Mouse (Mus musculus) lung, adult 2 months (tissue): ENCODE data around the gene Slc39a3. TPM values are rescaled to one million over a fixed set of nuclear protein-coding genes. Genes with fewer than 3 reads are reported as not detected.
"Not testable (repeated sequence)": the region's sequence is repeated elsewhere in the genome, so short reads cannot be mapped to it uniquely, and the experiment has no call there.

Experiments used
- DNase-seq: peaks from one replicate; pipeline ENCODE4 v3.0.0; 2022
- H3K4me1 ChIP-seq: fragments of 200-500 bp; 2 replicates; pipeline ENCODE4 v1.6.1; 2011; ENCODE audit warnings: low read length; ENCODE audit not compliant: control insufficient read depth, insufficient read depth
- H3K4me3 ChIP-seq: fragments of 200-500 bp; replicated peaks from 2 replicates; pipeline ENCODE3; 2011; ENCODE audit warnings: low read depth, mild to moderate bottlenecking, control low read depth, low read length; ENCODE audit errors: extremely low read depth
- CTCF ChIP-seq: fragments of 200-500 bp; IDR thresholded peaks from 2 replicates; pipeline ENCODE4 v1.5.1; 2011; ENCODE audit warnings: mild to moderate bottlenecking, low read length, control low read depth; ENCODE audit not compliant: insufficient read depth
- POLR2A ChIP-seq: fragments of 200-500 bp; IDR thresholded peaks from 2 replicates; pipeline ENCODE4 v1.6.1; 2011; ENCODE audit warnings: low read depth, mild to moderate bottlenecking, control low read depth, low read length, borderline replicate concordance; ENCODE audit errors: extremely low read depth
- WGBS: fragments of 180-500 bp; shearing (Covaris S2); methylation state at CpG from one replicate; pipeline ENCODE4 v1.1.7; 2018; 5-methylcytosine and 5-hydroxymethylcytosine counted together
- polyA plus RNA-seq: library from polyadenylated mRNA; depleted of rRNA; stranded (reverse); fragments of >200 nt; gene quantifications from 2 replicates; pipeline ENCODE4 v1.2.3, GENCODE M21; 2012

The Slc39a3 gene
- polyA plus RNA-seq, 1 experiment: 44.2 TPM

DNA sequence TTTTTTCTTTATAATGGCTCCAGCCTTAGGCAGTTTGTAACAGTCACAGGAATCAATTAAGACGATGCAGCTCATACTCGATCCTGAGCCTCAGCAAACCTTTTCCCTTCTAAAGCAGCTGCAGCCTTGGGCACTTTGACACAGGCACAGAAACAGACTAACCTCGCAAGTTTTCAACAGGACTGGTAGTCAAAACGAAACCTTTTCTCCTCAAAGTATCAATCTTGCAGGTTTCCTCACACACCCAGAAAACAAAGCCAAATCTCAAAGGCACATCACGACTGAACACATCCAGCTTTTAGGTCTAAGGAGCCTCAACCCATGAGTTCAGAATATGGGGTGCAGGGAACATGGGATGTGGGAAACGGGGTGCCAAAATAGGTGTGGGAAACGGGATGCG, 39.9 kb downstream of the Slc39a3 start:
- no peak overlapping the region for H3K4me3 ChIP-seq
- DNase-seq: no peak
- TF ChIP-seq CTCF (no peak), POLR2A (no peak)
- 80% methylated on average over 8 of the region's 8 CpGs for WGBS
- H3K4me1 ChIP-seq: no peaks in the 10 kb centered on the region

GRCm38 (mm10) chr10:80996501-80996900, 40.7 kb downstream of the Slc39a3 start:
- 93% methylated on average over 8 of the region's 8 CpGs for WGBS
- no peak for TF ChIP-seq POLR2A
- TF ChIP-seq CTCF: no peak
- no peak overlapping the region for H3K4me3 ChIP-seq
- no peak for DNase-seq
- no peaks in the 10 kb centered on the region for H3K4me1 ChIP-seq

GRCm38 (mm10) chr10:80995091-80995632, 42.1 kb downstream of the Slc39a3 start:
- DNase-seq: peak; percentile 83
- Histone ChIP-seq H3K4me3 (no peak overlapping the region), H3K4me1 (no peaks in the 10 kb centered on the region)
- TF ChIP-seq POLR2A: no peak
- TF ChIP-seq CTCF: peak; percentile 99
- 9% methylated on average over 21 of the region's 21 CpGs for WGBS

DNA sequence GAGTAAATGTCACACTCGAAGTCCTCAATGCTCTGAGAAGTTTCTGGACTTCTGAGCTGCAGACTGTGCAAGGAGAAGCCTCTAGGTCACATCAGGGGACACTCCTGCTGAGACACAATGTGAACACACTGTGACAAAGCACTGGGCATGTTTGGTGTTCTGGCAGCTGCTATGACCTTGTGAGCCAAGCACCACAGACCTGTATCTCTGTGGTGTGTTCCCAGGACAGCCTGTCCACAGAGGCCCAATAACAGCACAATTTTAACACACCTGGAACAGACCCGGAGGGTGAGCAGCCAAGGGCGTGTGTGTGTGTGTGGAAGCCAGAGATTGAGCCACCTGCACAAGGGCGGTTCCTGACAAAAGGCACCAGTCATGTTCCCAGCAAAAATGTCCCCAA, 42.6 kb downstream of the Slc39a3 start:
- no peak for DNase-seq
- H3K4me1 ChIP-seq: no peaks in the 10 kb centered on the region
- WGBS: 53% methylated on average over 4 of the region's 4 CpGs
- no peak overlapping the region for H3K4me3 ChIP-seq
- TF ChIP-seq CTCF: no peak
- TF ChIP-seq POLR2A: no peak

DNA sequence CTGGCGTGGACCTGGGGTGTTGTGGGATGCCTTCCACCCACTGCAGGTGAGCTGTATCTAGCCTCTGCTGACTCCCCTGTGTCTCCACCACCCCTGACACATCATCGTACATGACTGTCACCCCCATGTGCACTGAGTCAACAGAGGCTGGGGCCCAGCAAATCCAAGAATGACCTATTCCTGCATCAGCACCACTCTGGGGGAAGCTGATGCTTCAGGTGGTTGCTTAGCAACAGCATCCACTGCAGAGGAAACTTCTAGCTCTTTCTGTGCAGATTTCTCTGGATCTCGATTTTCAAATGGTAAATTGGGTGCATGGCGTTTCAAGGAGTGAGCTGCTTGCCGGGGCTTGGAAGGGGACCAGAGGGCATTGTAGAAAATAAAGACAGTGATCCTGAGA, 44.0 kb downstream of the Slc39a3 start:
- no peak overlapping the region for H3K4me3 ChIP-seq
- no peak for DNase-seq
- TF ChIP-seq CTCF (no peak), POLR2A (no peak)
- H3K4me1 ChIP-seq: no peaks in the 10 kb centered on the region
- 69% methylated on average over 5 of the region's 5 CpGs for whole genome bisulfite sequencing

DNA sequence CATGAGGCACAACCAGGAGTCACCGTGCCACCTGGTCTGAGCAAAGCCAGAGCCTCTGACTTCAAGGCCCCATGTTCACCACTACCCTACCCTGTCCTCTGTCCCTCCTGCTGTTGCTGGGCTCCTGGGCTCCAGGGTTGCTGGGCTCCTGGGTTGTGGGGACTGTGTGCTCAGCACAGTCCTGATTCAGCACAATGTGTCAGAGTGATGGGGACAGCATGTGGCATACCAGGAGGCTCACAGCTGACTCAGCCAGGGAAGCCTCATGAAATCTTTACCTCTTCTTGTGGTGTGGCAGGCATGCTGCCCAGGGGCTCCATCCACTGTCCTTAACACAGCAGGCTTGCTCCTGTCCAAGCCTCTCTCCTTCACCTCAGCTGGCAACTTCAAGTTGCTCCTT, 45.3 kb downstream of the Slc39a3 start:
- TF ChIP-seq POLR2A (no peak), CTCF (no peak)
- no peak overlapping the region for H3K4me3 ChIP-seq
- 93% methylated on average over 1 of the region's 1 CpGs for WGBS
- peaks cover 3% of the 10 kb centered on the region for H3K4me1 ChIP-seq
- no peak for DNase-seq

GRCm38 (mm10) chr10:80991007-80991406, 46.2 kb downstream of the Slc39a3 start:
- H3K4me3 ChIP-seq: no peak overlapping the region
- DNase-seq: no peak
- WGBS: 13% methylated on average over 3 of the region's 3 CpGs
- peaks cover 8% of the 10 kb centered on the region for H3K4me1 ChIP-seq
- TF ChIP-seq POLR2A (no peak), CTCF (no peak)

GRCm38 (mm10) chr10:80990406-80990805, 46.8 kb downstream of the Slc39a3 start:
- peaks cover 10% of the 10 kb centered on the region for H3K4me1 ChIP-seq
- H3K4me3 ChIP-seq: no peak overlapping the region
- WGBS: 66% methylated on average over 7 of the region's 7 CpGs
- TF ChIP-seq POLR2A: no peak
- no peak for TF ChIP-seq CTCF
- no peak for DNase-seq

GRCm38 (mm10) chr10:80989854-80990253, 47.4 kb downstream of the Slc39a3 start:
- not testable (repeated sequence) for DNase-seq, H3K4me1 ChIP-seq, H3K4me3 ChIP-seq
- 54% methylated on average over 4 of the region's 4 CpGs for WGBS

GRCm38 (mm10) chr10:80989446-80989845, 47.8 kb downstream of the Slc39a3 start:
- DNase-seq: no peak
- Histone ChIP-seq H3K4me3 (no peak overlapping the region), H3K4me1 (peaks cover 10% of the 10 kb centered on the region)
- 58% methylated on average over 6 of the region's 6 CpGs for WGBS
- no peak for TF ChIP-seq POLR2A
- TF ChIP-seq CTCF: no peak
